Mouse (Mus musculus) thymus, adult 2 months (tissue): ENCODE results near the gene Gpt2. TPM values are rescaled to one million over a fixed set of nuclear protein-coding genes. Genes with fewer than 3 reads are reported as not detected.

Experiments used
- DNase-seq: peaks from one replicate; pipeline ENCODE4 v3.0.0; 2021
- H3K27ac ChIP-seq: fragments of 200-500 bp; 2 replicates; pipeline ENCODE4 v1.5.1; 2012; ENCODE audit warnings: low read length, control low read depth; ENCODE audit not compliant: control insufficient read depth, insufficient read depth
- H3K27me3 ChIP-seq: fragments of 200-500 bp; 2 replicates; pipeline ENCODE4 v1.6.1; 2012; ENCODE audit warnings: mild to moderate bottlenecking, low read length, moderate library complexity, mixed read lengths; ENCODE audit not compliant: control insufficient read depth, insufficient read depth
- H3K36me3 ChIP-seq: fragments of 200-500 bp; 2 replicates; pipeline ENCODE4 v1.6.1; 2012; ENCODE audit warnings: mild to moderate bottlenecking, low read length, moderate library complexity; ENCODE audit not compliant: control insufficient read depth, insufficient read depth
- H3K4me1 ChIP-seq: fragments of 200-500 bp; replicated peaks from 2 replicates; pipeline ENCODE4 v1.6.1; 2012; ENCODE audit warnings: low read length; ENCODE audit not compliant: control insufficient read depth, insufficient read depth
- H3K4me3 ChIP-seq: fragments of 200-500 bp; 2 replicates; pipeline ENCODE4 v1.5.1; 2012; ENCODE audit warnings: mild to moderate bottlenecking, low read length, control low read depth, moderate library complexity; ENCODE audit not compliant: control insufficient read depth, insufficient read depth
- CTCF ChIP-seq: fragments of 200-500 bp; IDR thresholded peaks from 2 replicates; pipeline ENCODE4 v1.5.1; 2012; ENCODE audit warnings: mild to moderate bottlenecking, control low read depth, low read length, moderate library complexity, borderline replicate concordance; ENCODE audit not compliant: control insufficient read depth, poor library complexity, insufficient read depth; ENCODE audit errors: extremely low read depth
- POLR2A ChIP-seq: fragments of 200-500 bp; IDR thresholded peaks from 2 replicates; pipeline ENCODE4 v1.6.1; 2012; ENCODE audit warnings: mild to moderate bottlenecking, low read length, control low read depth, moderate library complexity; ENCODE audit not compliant: control insufficient read depth, poor library complexity, insufficient read depth; ENCODE audit errors: extremely low read depth
- WGBS: fragments of 180-500 bp; shearing (Covaris S2); methylation state at CpG from one replicate; pipeline ENCODE4 v1.1.7; 2018; 5-methylcytosine and 5-hydroxymethylcytosine counted together
- polyA plus RNA-seq: library from polyadenylated mRNA; depleted of rRNA; stranded (reverse); fragments of >200 nt; gene quantifications from 2 replicates; pipeline ENCODE4 v1.2.3, GENCODE M21; 2012

Gpt2 gene
- polyA plus RNA-seq, 1 experiment = 8.2 TPM

- 15% methylated on average over 48 of the region's 49 CpGs for WGBS
- TF ChIP-seq CTCF (no peak), POLR2A (no peak)
- H3K4me1 ChIP-seq = peaks cover 10% of the 10 kb centered on the region
- no peak overlapping the region for H3K27ac ChIP-seq
- no peak for DNase-seq
- no peaks in the 10 kb centered on the region; the same call in 1 of the 2 replicates for H3K27me3 ChIP-seq
- H3K4me3 ChIP-seq = peak overlapping the region; percentile 58
- H3K36me3 ChIP-seq = no peaks in the 10 kb centered on the region
Measured at GRCm38 (mm10) chr8:85492940-85493931, 860 bp downstream of the Gpt2 start.

DNA sequence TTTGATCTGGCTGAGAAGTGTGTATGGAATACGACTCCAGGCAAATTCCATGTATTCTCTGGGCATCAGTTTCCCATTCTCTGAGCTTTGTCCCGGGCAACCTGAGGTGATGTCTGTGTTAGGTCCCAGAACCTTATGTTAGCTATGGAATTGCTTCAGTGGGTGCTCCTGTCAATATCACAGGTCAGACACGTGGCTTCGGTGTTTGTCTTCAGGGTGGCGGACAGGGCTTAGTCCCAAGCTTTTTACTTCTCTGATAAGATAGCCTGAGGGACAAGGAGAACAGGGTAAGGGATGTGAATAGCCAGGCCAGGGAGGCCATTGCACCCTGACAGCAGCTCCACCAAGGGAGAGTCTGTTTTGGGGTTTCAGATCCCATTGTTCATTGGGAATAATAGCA, 3.7 kb downstream of the Gpt2 start:
- 92% methylated on average over 5 of the region's 5 CpGs for WGBS
- DNase-seq = no peak
- H3K27me3 ChIP-seq = no peaks in the 10 kb centered on the region; the same call in 1 of the 2 replicates
- no peaks in the 10 kb centered on the region for H3K36me3 ChIP-seq
- H3K4me1 ChIP-seq = peaks cover 10% of the 10 kb centered on the region
- no peak overlapping the region for H3K27ac ChIP-seq
- H3K4me3 ChIP-seq = no peak overlapping the region
- TF ChIP-seq POLR2A (no peak), CTCF (no peak)

DNA sequence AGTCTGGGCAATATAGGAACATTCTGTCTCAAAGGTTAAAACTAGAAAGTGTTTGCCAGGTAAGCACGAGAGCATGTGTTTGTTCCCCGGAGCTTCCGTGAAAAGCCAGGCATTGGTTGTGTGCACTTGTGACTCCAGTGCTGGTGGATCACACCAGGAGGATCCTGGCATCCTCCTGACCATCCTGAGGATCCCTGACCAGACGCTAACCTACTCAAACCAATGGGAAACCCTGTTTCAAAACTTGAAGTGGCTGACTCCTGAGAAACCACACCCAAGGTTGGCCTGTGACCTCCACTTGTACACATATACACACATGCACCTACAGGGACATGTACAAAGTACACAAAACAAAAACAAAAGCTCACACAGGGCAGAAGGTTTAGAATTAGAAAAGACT, 4.4 kb downstream of the Gpt2 start:
- no peak for DNase-seq
- H3K27ac ChIP-seq = no peak overlapping the region

GRCm38 (mm10) chr8:85498577-85498976, 6.2 kb downstream of the Gpt2 start:
- peaks cover 2% of the 10 kb centered on the region; the same call in 1 of the 2 replicates for H3K4me1 ChIP-seq
- 88% methylated on average over 2 of the region's 2 CpGs for WGBS
- H3K27ac ChIP-seq = no peak overlapping the region
- no peaks in the 10 kb centered on the region for H3K27me3 ChIP-seq
- no peak for DNase-seq
- no peak for TF ChIP-seq POLR2A
- TF ChIP-seq CTCF = no peak
- H3K36me3 ChIP-seq = no peaks in the 10 kb centered on the region
- H3K4me3 ChIP-seq = no peak overlapping the region

More for the DNA sequence above, 4.4 kb downstream of the Gpt2 start:
- no peak overlapping the region for H3K4me3 ChIP-seq
- H3K4me1 ChIP-seq = peaks cover 10% of the 10 kb centered on the region
- WGBS = 94% methylated on average over 4 of the region's 4 CpGs
- no peaks in the 10 kb centered on the region for H3K36me3 ChIP-seq
- H3K27me3 ChIP-seq = no peaks in the 10 kb centered on the region; the same call in 1 of the 2 replicates
- TF ChIP-seq CTCF (no peak), POLR2A (no peak)

DNA sequence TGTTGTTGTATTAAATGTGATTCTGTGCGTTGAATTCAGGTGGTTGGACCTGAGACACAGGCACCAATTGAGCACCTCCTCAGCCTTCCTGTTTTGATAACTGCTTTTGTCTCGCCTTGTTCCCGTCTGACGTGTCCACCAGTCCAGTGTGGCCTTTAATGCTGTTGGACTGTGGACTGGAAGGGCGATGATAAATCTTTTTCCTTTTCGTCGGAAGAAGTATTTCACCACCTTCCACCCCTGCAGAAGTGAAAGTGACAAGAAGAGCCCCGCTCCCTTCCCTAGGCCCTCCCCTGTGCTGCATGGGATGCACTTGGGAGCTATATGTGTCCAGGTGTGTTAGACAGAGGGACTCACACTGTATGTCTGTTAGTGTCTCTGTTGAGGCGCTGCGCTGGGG, 8.1 kb downstream of the Gpt2 start:
- H3K36me3 ChIP-seq = no peaks in the 10 kb centered on the region
- WGBS = 93% methylated on average over 10 of the region's 10 CpGs
- TF ChIP-seq CTCF (no peak), POLR2A (no peak)
- no peak overlapping the region for H3K4me3 ChIP-seq
- H3K27ac ChIP-seq = no peak overlapping the region
- no peaks in the 10 kb centered on the region for H3K27me3 ChIP-seq
- no peak for DNase-seq
- no peaks in the 10 kb centered on the region for H3K4me1 ChIP-seq

- no peak overlapping the region for H3K27ac ChIP-seq
- H3K36me3 ChIP-seq = no peaks in the 10 kb centered on the region
- WGBS = 95% methylated on average over 11 of the region's 11 CpGs
- H3K27me3 ChIP-seq = no peaks in the 10 kb centered on the region
- H3K4me1 ChIP-seq = no peaks in the 10 kb centered on the region
- TF ChIP-seq POLR2A = no peak
- H3K4me3 ChIP-seq = no peak overlapping the region
- DNase-seq = no peak
Measured at GRCm38 (mm10) chr8:85500955-85501685, 8.7 kb downstream of the Gpt2 start.
